Mouse (Mus musculus) intestine, embryonic 15.5 days (tissue): ENCODE results near the gene Nmu. TPM values are rescaled to one million over a fixed set of nuclear protein-coding genes. Genes with fewer than 3 reads are reported as not detected.

ENCODE experiments used
- ATAC-seq: fragments of 200-750 bp; cut with Nextera tagmentation; 2 replicates; pipeline ENCODE4 v1.8.0; 2017; ENCODE audit warnings: moderate TSS enrichment, moderate library complexity
- H3K27ac ChIP-seq: fragments of 300-500 bp; sonication (generic); 2 replicates; pipeline ENCODE4 v1.5.1; 2015; ENCODE audit warnings: mild to moderate bottlenecking, inconsistent platforms
- H3K27me3 ChIP-seq: fragments of 300-500 bp; sonication (generic); replicated peaks from 2 replicates; pipeline ENCODE4 v1.6.1; 2015; ENCODE audit warnings: inconsistent platforms
- H3K36me3 ChIP-seq: fragments of 300-500 bp; sonication (generic); 2 replicates; pipeline ENCODE4 v1.6.1; 2015; ENCODE audit warnings: inconsistent platforms
- H3K4me1 ChIP-seq: fragments of 300-500 bp; sonication (generic); replicated peaks from 2 replicates; pipeline ENCODE4 v1.6.1; 2015; ENCODE audit warnings: inconsistent platforms
- H3K4me2 ChIP-seq: fragments of 300-500 bp; sonication (generic); replicated peaks from 2 replicates; pipeline ENCODE4 v1.6.1; 2015; ENCODE audit warnings: mild to moderate bottlenecking, inconsistent platforms
- H3K4me3 ChIP-seq: fragments of 300-500 bp; sonication (generic); replicated peaks from 2 replicates; pipeline ENCODE4 v1.5.1; 2015; ENCODE audit warnings: inconsistent platforms
- H3K9ac ChIP-seq: fragments of 300-500 bp; sonication (generic); 2 replicates; pipeline ENCODE4 v1.6.1; 2015; ENCODE audit warnings: inconsistent platforms
- H3K9me3 ChIP-seq: fragments of 300-500 bp; sonication (generic); 2 replicates; pipeline ENCODE4 v1.6.1; 2016; ENCODE audit warnings: inconsistent platforms
- WGBS: fragments of 180-500 bp; shearing (Covaris S2); methylation state at CpG from one replicate; pipeline ENCODE4 v1.1.7; 2015; 5-methylcytosine and 5-hydroxymethylcytosine counted together
- polyA plus RNA-seq: library from polyadenylated mRNA; unstranded; fragments of >200 nt; fragmentation: Nextera tagmentation; extraction: Ambion mirVana; gene quantifications from 2 replicates; pipeline ENCODE4 v1.2.1, GENCODE M21; 2015

Gene Nmu
- polyA plus RNA-seq: 0.29 TPM in 1 of 2 replicates, not detected in the other

DNA sequence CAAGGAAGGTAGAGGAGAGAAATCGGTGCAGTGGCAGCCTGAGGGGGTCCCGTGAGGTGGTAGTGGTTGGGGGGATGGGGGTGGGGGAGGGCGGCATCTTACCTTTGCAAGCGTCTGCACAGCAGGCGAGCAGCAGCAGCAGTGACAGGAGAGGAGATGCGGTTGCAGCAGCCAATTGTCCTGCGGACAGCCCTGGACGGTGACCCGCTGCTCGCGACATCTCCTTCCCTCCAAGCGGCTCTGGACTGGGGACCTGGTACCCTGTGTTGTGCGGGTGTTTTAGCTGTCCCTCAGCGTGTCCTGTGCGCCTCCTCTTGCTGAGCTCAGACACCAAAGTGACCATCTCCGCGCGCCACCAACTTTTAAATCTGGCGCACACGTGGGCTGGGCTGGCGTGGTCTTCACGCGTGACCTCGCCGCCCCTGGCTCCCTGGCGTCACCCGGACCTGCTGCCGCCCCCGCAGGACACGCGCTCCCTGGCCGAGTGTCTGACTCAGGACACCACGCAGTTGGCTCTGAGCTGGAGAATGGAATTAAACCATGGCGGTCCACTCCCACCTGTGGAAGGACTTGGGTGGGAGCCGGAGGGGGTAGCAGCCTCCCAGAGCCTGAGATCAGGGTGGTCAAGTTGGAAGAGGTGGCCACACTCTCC, at the start of gene Nmu:
Gene Nmu, minus strand, starts transcription at position 336 of the 652 bp plus-strand sequence.
- Histone ChIP-seq H3K27me3 (peaks cover 9% of the 10 kb centered on the region), H3K27ac (no peak within 1 kb of the TSS), H3K4me2 (peak within 1 kb of the TSS; percentile 80), H3K4me1 (peaks cover 10% of the 10 kb centered on the region), H3K9me3 (no peaks in the 10 kb centered on the region), H3K9ac (peak within 1 kb of the TSS; percentile 30; the same call in 1 of the 2 replicates), H3K36me3 (no peaks in the 10 kb centered on the region), H3K4me3 (peak within 1 kb of the TSS; percentile 31)
- WGBS: 4% methylated on average over 35 of the region's 35 CpGs
- peak; percentile 36; the same call in 1 of the 2 replicates for ATAC-seq

DNA sequence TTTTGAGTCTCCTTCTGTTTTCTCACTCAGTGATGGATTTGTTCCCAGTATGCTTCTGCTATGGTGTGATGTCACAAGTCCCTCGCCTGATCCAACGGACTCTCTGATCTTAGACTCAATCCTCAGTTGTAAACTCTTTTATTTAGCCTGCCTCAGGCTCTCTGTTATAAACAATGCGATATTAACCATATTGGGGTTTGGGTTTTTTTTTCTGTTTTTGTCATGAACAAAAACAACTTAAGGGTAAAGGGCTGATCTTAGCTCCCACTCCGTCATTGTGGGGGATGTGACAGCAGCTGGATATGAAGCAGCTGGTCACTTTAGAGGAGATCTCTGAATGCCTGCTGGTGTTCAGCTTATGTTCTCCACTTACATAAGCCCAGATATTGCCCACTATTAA, 48.1 kb upstream of the Nmu start:
- ATAC-seq: no peak
- H3K36me3 ChIP-seq: no peaks in the 10 kb centered on the region
- H3K4me2 ChIP-seq: no peak overlapping the region
- no peak overlapping the region for H3K9ac ChIP-seq
- 53% methylated on average over 4 of the region's 4 CpGs for WGBS
- H3K4me3 ChIP-seq: no peak overlapping the region
- H3K27me3 ChIP-seq: no peaks in the 10 kb centered on the region
- H3K4me1 ChIP-seq: no peaks in the 10 kb centered on the region
- H3K27ac ChIP-seq: no peak overlapping the region
- no peaks in the 10 kb centered on the region for H3K9me3 ChIP-seq

DNA sequence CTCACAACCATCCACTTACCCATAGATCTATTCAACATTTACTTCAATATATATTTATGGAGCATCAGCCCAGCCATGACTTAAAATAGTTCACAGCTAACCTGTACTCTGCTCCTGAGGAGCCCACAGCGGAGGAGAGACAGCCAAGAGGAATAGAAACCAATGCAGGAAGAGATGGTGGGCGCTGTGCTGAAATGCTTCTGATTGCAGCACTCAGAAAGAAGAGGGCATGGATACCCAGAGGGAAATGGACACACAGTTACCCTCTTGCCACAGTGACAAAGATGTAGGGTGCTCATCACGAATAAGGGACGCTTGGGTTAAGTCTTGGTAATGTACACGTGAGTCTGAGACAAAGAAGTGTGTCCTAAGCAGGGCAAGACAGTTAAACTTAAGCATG, 30.8 kb upstream of the Nmu start:
- H3K9me3 ChIP-seq: no peaks in the 10 kb centered on the region
- no peak for ATAC-seq
- H3K9ac ChIP-seq: no peak overlapping the region
- no peak overlapping the region for H3K4me2 ChIP-seq
- H3K27me3 ChIP-seq: no peaks in the 10 kb centered on the region
- no peak overlapping the region for H3K27ac ChIP-seq
- no peaks in the 10 kb centered on the region for H3K36me3 ChIP-seq
- H3K4me3 ChIP-seq: no peak overlapping the region
- H3K4me1 ChIP-seq: no peaks in the 10 kb centered on the region
- WGBS: 92% methylated on average over 5 of the region's 5 CpGs

DNA sequence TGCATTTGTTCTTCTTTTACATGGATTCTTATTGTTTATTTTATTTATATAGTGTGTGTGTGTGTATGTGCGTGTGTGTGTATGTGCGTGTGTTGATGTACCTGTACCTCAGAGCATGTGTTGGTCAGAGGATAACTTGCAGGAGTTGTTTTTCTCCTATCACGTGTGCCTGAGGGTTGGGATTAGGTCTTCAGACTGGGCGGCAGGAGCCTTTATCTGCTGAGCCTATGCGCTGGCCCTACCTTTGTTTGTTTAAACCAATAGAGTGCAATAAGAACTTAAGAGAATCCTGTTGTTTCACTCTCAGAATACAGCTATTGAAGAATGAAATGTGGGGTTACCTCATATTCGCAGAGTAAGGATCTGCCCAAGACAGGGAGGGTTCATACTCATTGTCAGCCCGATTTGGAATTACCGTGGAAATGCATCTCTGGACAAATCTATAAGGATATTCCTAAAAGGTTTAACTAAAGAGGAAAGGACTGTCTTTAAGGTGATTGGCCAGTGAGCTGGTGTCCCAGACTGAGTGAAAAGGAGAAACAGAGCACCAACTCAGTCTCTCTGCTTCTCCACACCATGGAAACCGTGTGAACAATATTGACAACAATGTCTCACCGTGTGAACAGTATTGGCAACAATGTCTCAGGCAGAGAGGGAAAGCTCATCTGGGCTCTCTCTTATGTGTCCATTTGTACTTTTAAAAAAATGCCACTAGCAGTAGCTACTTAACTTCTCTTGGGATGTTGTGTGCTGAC, 25.6 kb upstream of the Nmu start:
- Histone ChIP-seq H3K4me3 (no peak overlapping the region), H3K9me3 (no peaks in the 10 kb centered on the region), H3K9ac (no peak overlapping the region), H3K27ac (peak overlapping the region; percentile 51; the same call in 1 of the 2 replicates), H3K27me3 (no peaks in the 10 kb centered on the region), H3K36me3 (no peaks in the 10 kb centered on the region), H3K4me1 (no peaks in the 10 kb centered on the region), H3K4me2 (no peak overlapping the region)
- peak; percentile 93 for ATAC-seq
- 65% methylated on average over 10 of the region's 10 CpGs for WGBS

DNA sequence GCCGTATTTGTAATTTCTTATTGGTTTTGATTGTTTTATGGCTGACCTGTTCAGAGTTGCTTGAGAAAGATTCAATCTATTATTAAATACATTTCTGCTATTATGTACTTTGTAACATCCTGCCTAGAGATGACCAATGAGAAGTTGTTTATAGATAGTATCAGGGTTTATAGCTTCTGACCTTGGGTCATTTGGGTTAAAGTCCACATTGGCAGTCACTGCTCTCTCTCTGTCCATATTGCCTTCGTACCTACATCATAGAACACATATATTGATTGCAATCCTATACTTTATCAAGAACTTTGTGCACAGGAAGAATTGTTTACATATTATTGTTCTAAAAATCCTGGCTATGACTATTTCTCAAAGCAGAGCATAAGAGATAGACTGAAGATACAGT, 24.9 kb upstream of the Nmu start:
- Histone ChIP-seq H3K36me3 (no peaks in the 10 kb centered on the region), H3K4me3 (no peak overlapping the region), H3K9ac (no peak overlapping the region), H3K27me3 (no peaks in the 10 kb centered on the region), H3K27ac (no peak overlapping the region; the same call in 1 of the 2 replicates), H3K4me2 (no peak overlapping the region), H3K4me1 (no peaks in the 10 kb centered on the region), H3K9me3 (no peaks in the 10 kb centered on the region)
- peak; percentile 86 for ATAC-seq
- WGBS: 63% methylated on average over 2 of the region's 2 CpGs

DNA sequence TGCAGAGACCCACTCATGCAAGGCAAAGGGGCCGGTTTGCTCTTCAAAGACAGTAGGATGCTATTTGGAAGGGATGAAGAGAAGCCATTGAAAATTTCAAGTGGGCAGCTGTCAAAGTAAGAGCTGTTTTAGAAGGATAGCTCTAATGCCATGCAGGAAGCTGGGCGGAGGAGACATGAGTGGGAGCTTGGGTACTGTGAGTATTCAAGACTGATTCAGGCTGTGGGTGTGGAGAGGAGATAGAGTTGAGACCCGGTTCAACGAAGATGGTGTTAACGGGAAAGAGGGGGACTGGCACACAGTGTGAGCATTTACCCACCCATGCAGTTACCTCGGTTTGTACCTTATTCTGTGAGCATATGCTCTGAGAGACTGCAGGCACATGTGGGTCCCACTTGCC, 20.1 kb upstream of the Nmu start:
- Histone ChIP-seq H3K27me3 (no peaks in the 10 kb centered on the region), H3K9me3 (no peaks in the 10 kb centered on the region), H3K4me1 (no peaks in the 10 kb centered on the region), H3K9ac (no peak overlapping the region), H3K36me3 (no peaks in the 10 kb centered on the region), H3K27ac (no peak overlapping the region), H3K4me3 (no peak overlapping the region), H3K4me2 (no peak overlapping the region)
- 87% methylated on average over 6 of the region's 6 CpGs for WGBS
- no peak for ATAC-seq

GRCm38 (mm10) chr5:76381836-76382235, 18.2 kb upstream of the Nmu start:
- no peaks in the 10 kb centered on the region for H3K27me3 ChIP-seq
- H3K27ac ChIP-seq: no peak overlapping the region
- no peaks in the 10 kb centered on the region for H3K4me1 ChIP-seq
- no peak for ATAC-seq
- no peaks in the 10 kb centered on the region for H3K9me3 ChIP-seq
- no peak overlapping the region for H3K4me3 ChIP-seq
- no peaks in the 10 kb centered on the region for H3K36me3 ChIP-seq
- H3K4me2 ChIP-seq: no peak overlapping the region
- 75% methylated on average over 5 of the region's 5 CpGs for WGBS
- H3K9ac ChIP-seq: no peak overlapping the region

GRCm38 (mm10) chr5:76379216-76379615, 15.6 kb upstream of the Nmu start:
- Histone ChIP-seq H3K4me3 (no peak overlapping the region), H3K27ac (no peak overlapping the region), H3K9ac (no peak overlapping the region), H3K36me3 (no peaks in the 10 kb centered on the region), H3K4me1 (no peaks in the 10 kb centered on the region), H3K4me2 (no peak overlapping the region), H3K27me3 (no peaks in the 10 kb centered on the region), H3K9me3 (no peaks in the 10 kb centered on the region)
- 49% methylated on average over 3 of the region's 3 CpGs for WGBS
- no peak for ATAC-seq

- H3K9ac ChIP-seq: no peak overlapping the region
- H3K4me1 ChIP-seq: no peaks in the 10 kb centered on the region
- no peak overlapping the region for H3K4me2 ChIP-seq
- H3K27ac ChIP-seq: no peak overlapping the region
- no peak for ATAC-seq
- H3K9me3 ChIP-seq: no peaks in the 10 kb centered on the region
- H3K27me3 ChIP-seq: 0 out of 2 replicates have a peak, but pooled peaks cover under 1% of the 10 kb centered on the region
- no peak overlapping the region for H3K4me3 ChIP-seq
- WGBS: 70% methylated on average over 8 of the region's 8 CpGs
- H3K36me3 ChIP-seq: no peaks in the 10 kb centered on the region
These were observed 5.7 kb upstream of the Nmu start for GRCm38 (mm10) chr5:76369215-76369840.

DNA sequence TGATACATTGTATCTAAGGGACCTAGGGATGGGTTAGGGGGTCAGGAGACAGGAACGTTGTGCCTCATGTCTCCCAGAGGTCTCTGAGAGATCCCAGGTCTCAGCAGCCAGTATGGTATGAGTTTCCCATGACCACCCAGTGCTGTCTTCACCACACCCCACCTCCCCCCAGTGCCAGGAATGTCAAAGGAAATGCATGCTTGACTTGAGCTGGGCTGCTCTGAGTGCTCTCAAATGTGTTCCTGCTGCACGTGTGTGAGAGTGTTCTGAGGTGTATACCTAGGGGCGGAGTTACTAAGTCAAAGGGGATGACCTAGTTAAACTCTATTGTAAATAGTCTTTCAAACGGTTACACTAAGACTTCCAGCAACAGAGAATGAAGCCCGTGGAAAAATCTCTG, 1.8 kb upstream of the Nmu start:
- Histone ChIP-seq H3K36me3 (no peaks in the 10 kb centered on the region), H3K27ac (no peak overlapping the region), H3K4me2 (no peak overlapping the region), H3K9ac (no peak overlapping the region), H3K27me3 (peaks cover 9% of the 10 kb centered on the region), H3K4me1 (peaks cover 10% of the 10 kb centered on the region), H3K9me3 (no peaks in the 10 kb centered on the region), H3K4me3 (no peak overlapping the region)
- ATAC-seq: no peak
- WGBS: 36% methylated on average over 5 of the region's 5 CpGs

GRCm38 (mm10) chr5:76360786-76361185, 2.8 kb downstream of the Nmu start:
- H3K4me3 ChIP-seq: no peak overlapping the region
- H3K4me2 ChIP-seq: no peak overlapping the region
- WGBS: 85% methylated on average over 4 of the region's 4 CpGs
- H3K36me3 ChIP-seq: no peaks in the 10 kb centered on the region
- H3K4me1 ChIP-seq: peaks cover 10% of the 10 kb centered on the region
- no peak overlapping the region for H3K27ac ChIP-seq
- peaks cover 9% of the 10 kb centered on the region for H3K27me3 ChIP-seq
- ATAC-seq: no peak
- H3K9ac ChIP-seq: no peak overlapping the region
- H3K9me3 ChIP-seq: no peaks in the 10 kb centered on the region

- H3K4me1 ChIP-seq: peaks cover 10% of the 10 kb centered on the region
- peaks cover 9% of the 10 kb centered on the region for H3K27me3 ChIP-seq
- H3K4me3 ChIP-seq: no peak overlapping the region
- H3K4me2 ChIP-seq: no peak overlapping the region
- no peak overlapping the region for H3K9ac ChIP-seq
- no peaks in the 10 kb centered on the region for H3K9me3 ChIP-seq
- no peak overlapping the region for H3K27ac ChIP-seq
- H3K36me3 ChIP-seq: no peaks in the 10 kb centered on the region
- 65% methylated on average over 1 of the region's 1 CpGs for WGBS
- ATAC-seq: no peak
These were observed 3.5 kb downstream of the Nmu start for GRCm38 (mm10) chr5:76360057-76360456.
